Mouse (Mus musculus): ENCODE measurements at regions not wholly inside any gene's neighbourhood (a gene's known extent, or its start where the extent isn't known, plus 50 kb on each side); places are given as distances from the start of the nearest gene placed in this dataset.

DNA sequence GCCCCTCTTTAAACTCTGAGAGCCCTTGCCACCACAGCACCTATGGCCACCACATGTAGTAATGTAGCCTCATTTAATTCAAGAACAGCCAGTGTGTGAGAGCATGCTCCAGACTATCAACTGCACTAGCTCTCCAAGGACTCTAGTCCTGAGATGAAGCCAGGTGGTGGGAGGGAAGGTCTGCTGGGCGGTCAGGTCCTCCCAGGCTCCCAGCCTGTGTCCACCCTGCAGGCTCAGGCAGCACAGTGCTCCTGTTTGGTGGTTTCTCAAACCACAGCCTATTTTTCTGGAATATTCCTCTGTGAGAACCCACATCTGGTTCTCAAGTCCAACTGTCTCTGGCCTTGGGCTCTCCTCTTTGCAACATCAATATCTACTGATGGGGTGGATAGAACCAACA lies 115.3 kb downstream of the Thbs2 start:
- Histone ChIP-seq H3K27ac (ENCODE audit: low read depth, low read length) (no peak overlapping the region), H3K9ac (ENCODE audit: low read depth, low read length) (no peak overlapping the region), H3K36me3 (ENCODE audit: control insufficient read depth, insufficient read depth, low read length) (no peaks in the 10 kb centered on the region), H3K9me3 (ENCODE audit: control insufficient read depth, low read length) (no peaks in the 10 kb centered on the region), H3K4me1 (replicated peaks; ENCODE audit: control insufficient read depth, insufficient read depth, low read length) (no peaks in the 10 kb centered on the region), H3K4me3 (ENCODE audit: low read depth, low read length) (no peak overlapping the region), H3K27me3 (replicated peaks; ENCODE audit: control insufficient read depth, insufficient read depth, low read length) (no peaks in the 10 kb centered on the region), H3K4me2 (no peak overlapping the region)
- ATAC-seq (replicated peaks; ENCODE audit: low FRiP score) (no peak), DNase-seq (ENCODE audit: low spot score) (no peak)
- WGBS = 86% methylated on average over 1 of the region's 1 CpGs

DNA sequence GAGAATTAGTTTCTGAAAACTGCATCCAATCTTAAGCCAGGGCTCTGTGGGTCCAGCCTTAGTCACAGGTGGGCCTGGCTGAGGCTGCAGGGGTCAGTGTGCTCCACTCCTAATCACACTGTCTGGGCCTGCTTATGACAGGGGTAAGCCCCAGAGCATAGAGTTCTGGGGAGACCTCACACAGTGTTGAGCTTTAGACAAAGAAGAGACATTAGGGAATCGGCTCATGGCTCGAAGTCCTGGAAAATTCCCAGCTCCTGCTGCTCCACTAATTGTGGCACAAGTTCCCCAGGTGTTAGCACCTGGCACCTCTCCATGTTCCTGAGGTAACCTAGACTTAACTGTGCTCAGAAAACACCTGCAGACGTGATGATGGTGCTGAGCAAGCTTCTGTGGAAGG lies 115.8 kb downstream of the Thbs2 start:
- no peak for ATAC-seq (replicated peaks; ENCODE audit: low FRiP score)
- WGBS = 60% methylated on average over 3 of the region's 3 CpGs
- Histone ChIP-seq H3K4me3 (ENCODE audit: low read depth, low read length) (no peak overlapping the region), H3K4me2 (no peak overlapping the region), H3K9me3 (ENCODE audit: control insufficient read depth, low read length) (no peaks in the 10 kb centered on the region), H3K27ac (ENCODE audit: low read depth, low read length) (no peak overlapping the region), H3K9ac (ENCODE audit: low read depth, low read length) (no peak overlapping the region), H3K27me3 (replicated peaks; ENCODE audit: control insufficient read depth, insufficient read depth, low read length) (no peaks in the 10 kb centered on the region), H3K36me3 (ENCODE audit: control insufficient read depth, insufficient read depth, low read length) (no peaks in the 10 kb centered on the region), H3K4me1 (replicated peaks; ENCODE audit: control insufficient read depth, insufficient read depth, low read length) (no peaks in the 10 kb centered on the region)
- no peak for DNase-seq (ENCODE audit: low spot score)

DNA sequence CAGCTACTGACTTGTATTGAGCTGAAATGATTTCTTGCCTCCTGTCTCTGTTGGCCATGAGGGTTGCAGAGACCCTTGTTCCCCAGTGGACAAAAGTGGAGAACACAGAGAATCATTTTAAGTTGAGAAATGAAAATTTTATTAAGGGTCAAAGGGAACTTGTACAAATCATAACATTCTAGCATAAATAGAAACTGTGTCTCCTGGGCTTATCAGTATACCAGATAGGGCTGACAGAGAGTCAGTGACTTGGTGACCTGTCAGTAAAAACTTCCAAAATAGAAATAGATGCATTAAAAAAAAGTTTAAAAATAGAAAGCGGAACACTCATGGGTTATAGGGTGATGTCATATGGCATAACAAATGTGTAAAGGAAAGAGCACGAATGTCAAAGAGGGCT lies 117.9 kb downstream of the Thbs2 start:
- 66% methylated on average over 2 of the region's 2 CpGs for WGBS

DNA sequence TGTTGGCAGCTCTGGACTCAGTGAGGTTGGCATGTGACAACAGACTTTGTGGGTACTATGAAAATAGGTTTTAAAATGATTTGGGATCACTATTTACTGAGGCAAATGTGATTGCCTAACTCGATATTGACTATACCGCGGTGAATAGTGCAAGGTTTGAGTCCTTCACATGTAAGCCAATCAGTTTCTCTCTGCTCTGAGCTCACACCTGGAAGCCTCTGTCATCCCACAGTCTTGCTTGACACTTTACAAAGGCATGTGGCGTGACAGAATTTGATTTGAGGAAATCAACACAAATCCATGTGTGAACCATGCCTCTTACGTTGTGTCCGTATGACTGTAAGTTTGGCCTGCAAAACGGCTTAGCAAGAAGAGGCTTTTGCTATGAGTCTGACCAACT lies 122.9 kb downstream of the Thbs2 start:
- no peaks in the 10 kb centered on the region for H3K27me3 ChIP-seq (replicated peaks; ENCODE audit: control insufficient read depth, insufficient read depth, low read length)
- H3K27ac ChIP-seq (ENCODE audit: low read depth, low read length) = no peak overlapping the region
- WGBS = 84% methylated on average over 7 of the region's 7 CpGs
- no peaks in the 10 kb centered on the region for H3K4me1 ChIP-seq (replicated peaks; ENCODE audit: control insufficient read depth, insufficient read depth, low read length)
- no peaks in the 10 kb centered on the region for H3K9me3 ChIP-seq (ENCODE audit: control insufficient read depth, low read length)
- no peak overlapping the region for H3K9ac ChIP-seq (ENCODE audit: low read depth, low read length)
- no peaks in the 10 kb centered on the region for H3K36me3 ChIP-seq (ENCODE audit: control insufficient read depth, insufficient read depth, low read length)
- no peak overlapping the region for H3K4me3 ChIP-seq (ENCODE audit: low read depth, low read length)
- DNase-seq (ENCODE audit: low spot score) = no peak
- no peak overlapping the region for H3K4me2 ChIP-seq
- ATAC-seq (replicated peaks; ENCODE audit: low FRiP score) = no peak

More for the DNA sequence above, 117.9 kb downstream of the Thbs2 start:
- no peaks in the 10 kb centered on the region for H3K9me3 ChIP-seq (ENCODE audit: control insufficient read depth, low read length)
- H3K4me1 ChIP-seq (replicated peaks; ENCODE audit: control insufficient read depth, insufficient read depth, low read length) = no peaks in the 10 kb centered on the region
- H3K36me3 ChIP-seq (ENCODE audit: control insufficient read depth, insufficient read depth, low read length) = no peaks in the 10 kb centered on the region
- no peak overlapping the region for H3K27ac ChIP-seq (ENCODE audit: low read depth, low read length)
- no peak overlapping the region for H3K4me3 ChIP-seq (ENCODE audit: low read depth, low read length)
- H3K27me3 ChIP-seq (replicated peaks; ENCODE audit: control insufficient read depth, insufficient read depth, low read length) = no peaks in the 10 kb centered on the region
- H3K4me2 ChIP-seq = no peak overlapping the region
- ATAC-seq (replicated peaks; ENCODE audit: low FRiP score) (no peak), DNase-seq (ENCODE audit: low spot score) (no peak)
- H3K9ac ChIP-seq (ENCODE audit: low read depth, low read length) = no peak overlapping the region

DNA sequence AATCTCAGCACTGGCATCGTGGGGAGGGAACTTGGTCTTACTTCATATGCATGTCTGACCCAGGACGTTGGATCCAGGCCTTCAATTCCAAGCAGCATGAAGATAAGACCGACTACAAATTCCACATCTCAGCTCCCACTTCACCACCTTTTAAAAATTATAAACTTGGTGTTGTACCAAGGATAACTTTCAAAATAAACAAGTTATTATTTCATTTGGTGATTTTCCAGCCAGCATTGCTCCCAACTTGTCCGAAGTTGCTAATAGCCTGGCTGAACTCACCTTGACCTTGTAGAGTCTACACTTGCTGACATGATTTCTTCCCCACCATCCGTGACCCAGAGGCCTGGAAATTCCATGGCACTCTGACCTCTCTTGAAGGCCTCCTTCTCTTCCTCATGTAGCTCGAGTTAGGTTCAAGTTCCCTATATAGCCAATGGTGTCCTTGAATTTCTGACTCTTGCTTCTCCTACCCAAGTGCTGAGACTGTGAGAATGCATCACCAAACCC lies 123.7 kb downstream of the Thbs2 start:
- no peak for DNase-seq (ENCODE audit: low spot score)
- no peaks in the 10 kb centered on the region for H3K4me1 ChIP-seq (replicated peaks; ENCODE audit: control insufficient read depth, insufficient read depth, low read length)
- H3K27ac ChIP-seq (ENCODE audit: low read depth, low read length) = no peak overlapping the region
- no peak overlapping the region for H3K4me2 ChIP-seq
- no peaks in the 10 kb centered on the region for H3K27me3 ChIP-seq (replicated peaks; ENCODE audit: control insufficient read depth, insufficient read depth, low read length)
- H3K36me3 ChIP-seq (ENCODE audit: control insufficient read depth, insufficient read depth, low read length) = no peaks in the 10 kb centered on the region
- no peak for ATAC-seq (replicated peaks; ENCODE audit: low FRiP score)
- H3K9me3 ChIP-seq (ENCODE audit: control insufficient read depth, low read length) = no peaks in the 10 kb centered on the region
- 64% methylated on average over 6 of the region's 6 CpGs for WGBS
- no peak overlapping the region for H3K9ac ChIP-seq (ENCODE audit: low read depth, low read length)
- H3K4me3 ChIP-seq (ENCODE audit: low read depth, low read length) = no peak overlapping the region

DNA sequence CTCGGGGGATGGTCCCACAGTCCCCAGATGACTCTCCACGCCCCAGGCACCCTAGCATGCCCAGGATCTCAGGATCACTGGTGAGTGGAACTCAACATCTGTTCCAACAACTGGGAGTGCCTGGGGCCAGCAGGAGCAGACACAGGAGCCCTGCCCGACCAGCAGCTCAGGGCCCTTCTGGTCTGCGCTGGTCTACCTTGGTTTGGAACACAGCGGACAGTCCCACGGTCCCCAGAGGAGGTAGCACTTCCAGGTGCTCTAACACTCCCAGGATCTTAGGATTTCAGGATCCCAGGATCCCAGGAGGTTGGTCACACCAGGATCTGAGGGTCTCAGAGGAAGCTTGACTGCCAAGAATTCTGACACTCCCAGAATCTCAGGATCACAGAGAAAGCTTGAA lies 131.8 kb downstream of the Thbs2 start:
- Histone ChIP-seq H3K27ac (ENCODE audit: low read depth, low read length) (no peak overlapping the region), H3K4me3 (ENCODE audit: low read depth, low read length) (no peak overlapping the region), H3K4me2 (no peak overlapping the region), H3K9ac (ENCODE audit: low read depth, low read length) (no peak overlapping the region), H3K36me3 (ENCODE audit: control insufficient read depth, insufficient read depth, low read length) (no peaks in the 10 kb centered on the region), H3K9me3 (ENCODE audit: control insufficient read depth, low read length) (no peaks in the 10 kb centered on the region), H3K4me1 (replicated peaks; ENCODE audit: control insufficient read depth, insufficient read depth, low read length) (no peaks in the 10 kb centered on the region), H3K27me3 (replicated peaks; ENCODE audit: control insufficient read depth, insufficient read depth, low read length) (no peaks in the 10 kb centered on the region)
- DNase-seq (ENCODE audit: low spot score) = no peak
- ATAC-seq (replicated peaks; ENCODE audit: low FRiP score) = no peak
- WGBS = 79% methylated on average over 6 of the region's 6 CpGs

DNA sequence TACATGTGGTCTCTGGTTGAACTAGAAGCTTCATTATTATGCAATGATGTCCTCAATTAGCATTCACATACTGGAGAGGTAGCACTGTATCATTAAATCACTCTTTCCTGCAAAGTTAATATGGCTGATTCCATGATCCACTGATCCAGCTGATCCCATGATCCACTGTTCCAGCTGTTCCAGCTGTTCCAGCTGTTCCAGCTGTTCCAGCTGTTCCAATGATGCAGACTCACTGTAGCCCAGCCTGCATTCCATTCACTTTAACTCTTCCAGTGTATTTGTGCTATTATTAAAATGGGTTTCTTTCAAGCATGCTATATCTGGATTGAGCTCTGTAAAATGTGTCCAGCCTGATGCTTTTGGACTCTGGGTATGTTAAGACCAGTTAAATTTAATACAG lies 136.8 kb downstream of the Thbs2 start:
- no peak for DNase-seq (ENCODE audit: low spot score)
- H3K9me3 ChIP-seq (ENCODE audit: control insufficient read depth, low read length) = no peaks in the 10 kb centered on the region
- H3K27me3 ChIP-seq (replicated peaks; ENCODE audit: control insufficient read depth, insufficient read depth, low read length) = no peaks in the 10 kb centered on the region
- H3K9ac ChIP-seq (ENCODE audit: low read depth, low read length) = no peak overlapping the region
- no peak overlapping the region for H3K27ac ChIP-seq (ENCODE audit: low read depth, low read length)
- no peak overlapping the region for H3K4me3 ChIP-seq (ENCODE audit: low read depth, low read length)
- no peak for ATAC-seq (replicated peaks; ENCODE audit: low FRiP score)
- no peaks in the 10 kb centered on the region for H3K4me1 ChIP-seq (replicated peaks; ENCODE audit: control insufficient read depth, insufficient read depth, low read length)
- H3K36me3 ChIP-seq (ENCODE audit: control insufficient read depth, insufficient read depth, low read length) = no peaks in the 10 kb centered on the region
- no peak overlapping the region for H3K4me2 ChIP-seq

DNA sequence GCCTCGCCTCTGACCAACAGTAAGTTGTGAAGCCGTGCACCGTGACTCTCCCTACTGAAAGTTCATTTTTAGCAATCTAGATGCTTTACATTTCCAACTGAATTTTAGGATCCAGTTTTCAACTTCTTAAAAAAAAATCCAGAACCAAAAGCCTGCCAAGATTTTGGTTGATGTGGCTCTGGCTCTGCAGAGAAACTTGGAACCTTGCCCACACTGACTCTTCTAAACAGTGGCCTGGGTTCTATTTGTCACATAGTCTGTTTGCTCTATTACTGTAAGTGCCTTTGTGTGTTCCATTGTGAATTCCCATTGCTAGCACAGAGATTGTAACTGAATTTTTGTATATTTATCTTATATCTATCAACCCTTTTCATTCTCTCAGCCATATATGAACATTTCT lies 140.8 kb downstream of the Thbs2 start:
- no peaks in the 10 kb centered on the region for H3K36me3 ChIP-seq (ENCODE audit: control insufficient read depth, insufficient read depth, low read length)
- no peak overlapping the region for H3K4me3 ChIP-seq (ENCODE audit: low read depth, low read length)
- H3K9me3 ChIP-seq (ENCODE audit: control insufficient read depth, low read length) = no peaks in the 10 kb centered on the region
- H3K4me1 ChIP-seq (replicated peaks; ENCODE audit: control insufficient read depth, insufficient read depth, low read length) = no peaks in the 10 kb centered on the region
- no peak overlapping the region for H3K4me2 ChIP-seq
- 74% methylated on average over 3 of the region's 3 CpGs for WGBS
- no peak overlapping the region for H3K27ac ChIP-seq (ENCODE audit: low read depth, low read length)
- no peak overlapping the region for H3K9ac ChIP-seq (ENCODE audit: low read depth, low read length)
- no peak for ATAC-seq (replicated peaks; ENCODE audit: low FRiP score)
- DNase-seq (ENCODE audit: low spot score) = no peak
- no peaks in the 10 kb centered on the region for H3K27me3 ChIP-seq (replicated peaks; ENCODE audit: control insufficient read depth, insufficient read depth, low read length)

DNA sequence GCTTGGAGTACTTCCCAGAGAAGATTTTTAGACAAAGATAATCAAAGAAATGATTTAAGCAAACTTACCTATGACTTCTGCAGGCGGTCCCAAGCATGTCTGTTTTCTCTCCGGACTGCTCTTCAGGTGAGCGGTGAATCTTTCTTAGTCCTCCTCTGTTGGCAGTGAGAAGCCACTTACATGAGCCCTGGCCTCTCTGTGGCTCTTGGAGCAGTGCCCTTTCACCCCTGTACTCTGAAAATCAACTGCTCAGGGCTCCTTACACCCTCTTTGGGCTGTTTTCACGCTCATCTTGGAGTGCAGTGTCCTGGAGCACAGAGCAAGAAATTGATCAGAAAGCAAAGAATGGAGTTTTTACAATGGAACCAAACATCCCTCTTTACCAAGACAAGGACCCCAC lies 142.0 kb downstream of the Thbs2 start:
- DNase-seq (ENCODE audit: low spot score) (no peak), ATAC-seq (replicated peaks; ENCODE audit: low FRiP score) (no peak)
- WGBS = 79% methylated on average over 4 of the region's 4 CpGs
- no peaks in the 10 kb centered on the region for H3K27me3 ChIP-seq (replicated peaks; ENCODE audit: control insufficient read depth, insufficient read depth, low read length)
- H3K4me2 ChIP-seq = no peak overlapping the region
- no peaks in the 10 kb centered on the region for H3K4me1 ChIP-seq (replicated peaks; ENCODE audit: control insufficient read depth, insufficient read depth, low read length)
- no peaks in the 10 kb centered on the region for H3K36me3 ChIP-seq (ENCODE audit: control insufficient read depth, insufficient read depth, low read length)
- no peaks in the 10 kb centered on the region for H3K9me3 ChIP-seq (ENCODE audit: control insufficient read depth, low read length)
- no peak overlapping the region for H3K9ac ChIP-seq (ENCODE audit: low read depth, low read length)
- no peak overlapping the region for H3K4me3 ChIP-seq (ENCODE audit: low read depth, low read length)
- H3K27ac ChIP-seq (ENCODE audit: low read depth, low read length) = no peak overlapping the region
